Mouse (Mus musculus) embryonic facial prominence, embryonic 13.5 days (tissue): ENCODE measurements at regions not wholly inside any gene's neighbourhood (a gene's known extent, or its start where the extent isn't known, plus 50 kb on each side); places are given as distances from the start of the nearest gene placed in this dataset.
"Not testable (repeated sequence)": the region's sequence is repeated elsewhere in the genome, so short reads cannot be mapped to it uniquely, and the experiment has no call there.

Source experiments
- ATAC-seq: fragments of 200-750 bp; cut with Nextera tagmentation; 2 replicates; pipeline ENCODE4 v1.8.0; 2017; ENCODE audit warnings: low read depth; ENCODE audit not compliant: insufficient number of reproducible peaks, insufficient read depth, low FRiP score, low TSS enrichment
- H3K27ac ChIP-seq: fragments of 300-500 bp; sonication (generic); 2 replicates; pipeline ENCODE4 v1.5.1; 2015; ENCODE audit warnings: moderate library complexity, mild to moderate bottlenecking, inconsistent platforms
- H3K27me3 ChIP-seq: fragments of 300-500 bp; sonication (generic); 2 replicates; pipeline ENCODE4 v1.6.1; 2015; ENCODE audit warnings: mild to moderate bottlenecking, inconsistent platforms
- H3K36me3 ChIP-seq: fragments of 300-500 bp; sonication (generic); 2 replicates; pipeline ENCODE4 v1.6.1; 2015; ENCODE audit warnings: mild to moderate bottlenecking, inconsistent platforms
- H3K4me1 ChIP-seq: fragments of 300-500 bp; sonication (generic); 2 replicates; pipeline ENCODE4 v1.6.1; 2015; ENCODE audit warnings: inconsistent platforms
- H3K4me2 ChIP-seq: fragments of 300-500 bp; sonication (generic); 2 replicates; pipeline ENCODE4 v1.6.1; 2015; ENCODE audit warnings: moderate library complexity, mild to moderate bottlenecking, inconsistent platforms
- H3K4me3 ChIP-seq: fragments of 300-500 bp; sonication (generic); 2 replicates; pipeline ENCODE4 v1.5.1; 2015; ENCODE audit warnings: mild to moderate bottlenecking, inconsistent platforms
- H3K9ac ChIP-seq: fragments of 300-500 bp; sonication (generic); 2 replicates; pipeline ENCODE4 v1.6.1; 2015; ENCODE audit warnings: mild to moderate bottlenecking, inconsistent platforms
- H3K9me3 ChIP-seq: fragments of 300-500 bp; sonication (generic); 2 replicates; pipeline ENCODE4 v1.6.1; 2016; ENCODE audit warnings: inconsistent platforms
- WGBS: fragments of 180-500 bp; shearing (Covaris S2); methylation state at CpG from one replicate; pipeline ENCODE4 v1.1.7; 2015; ENCODE audit warnings: mixed read lengths; 5-methylcytosine and 5-hydroxymethylcytosine counted together

- no peak overlapping the region for H3K4me2 ChIP-seq
These were observed 186.5 kb upstream of the Phyhipl start for GRCm38 (mm10) chr10:70842176-70842838.

GRCm38 (mm10) chr10:70841179-70841578 lies 185.4 kb upstream of the Phyhipl start:
- WGBS, result 89% methylated on average over 2 of the region's 2 CpGs
- not testable (repeated sequence) for H3K36me3 ChIP-seq, H3K4me3 ChIP-seq, ATAC-seq, H3K4me1 ChIP-seq, H3K27ac ChIP-seq, H3K27me3 ChIP-seq, H3K9ac ChIP-seq, H3K4me2 ChIP-seq
- peaks cover 11% of the 10 kb centered on the region; the same call in 1 of the 2 replicates for H3K9me3 ChIP-seq

More at GRCm38 (mm10) chr10:70842176-70842838, 186.5 kb upstream of the Phyhipl start:
- Histone ChIP-seq H3K4me1 (no peaks in the 10 kb centered on the region), H3K27me3 (no peaks in the 10 kb centered on the region), H3K9me3 (peaks cover 9% of the 10 kb centered on the region; the same call in 1 of the 2 replicates), H3K4me3 (no peak overlapping the region), H3K27ac (no peak overlapping the region), H3K9ac (no peak overlapping the region), H3K36me3 (no peaks in the 10 kb centered on the region)
- ATAC-seq, result no peak
- WGBS, result 86% methylated on average over 4 of the region's 4 CpGs

- H3K36me3 ChIP-seq, result no peaks in the 10 kb centered on the region
- H3K9me3 ChIP-seq, result peaks cover 11% of the 10 kb centered on the region; the same call in 1 of the 2 replicates
- no peak overlapping the region for H3K9ac ChIP-seq
- H3K4me1 ChIP-seq, result no peaks in the 10 kb centered on the region
- WGBS, result 83% methylated on average over 4 of the region's 4 CpGs
- no peak overlapping the region for H3K27ac ChIP-seq
- H3K27me3 ChIP-seq, result no peaks in the 10 kb centered on the region
- H3K4me2 ChIP-seq, result no peak overlapping the region
- ATAC-seq, result no peak
- no peak overlapping the region for H3K4me3 ChIP-seq
These were observed 182.4 kb upstream of the Phyhipl start for GRCm38 (mm10) chr10:70838147-70838546.

- H3K4me1 ChIP-seq, result no peaks in the 10 kb centered on the region
- H3K9ac ChIP-seq, result no peak overlapping the region
- H3K36me3 ChIP-seq, result no peaks in the 10 kb centered on the region
- no peak overlapping the region for H3K4me3 ChIP-seq
- H3K27me3 ChIP-seq, result no peaks in the 10 kb centered on the region
- ATAC-seq, result no peak
- H3K4me2 ChIP-seq, result no peak overlapping the region
- H3K27ac ChIP-seq, result no peak overlapping the region
- H3K9me3 ChIP-seq, result peaks cover 11% of the 10 kb centered on the region; the same call in 1 of the 2 replicates
- WGBS, result 83% methylated on average over 6 of the region's 6 CpGs
These were observed 181.6 kb upstream of the Phyhipl start for GRCm38 (mm10) chr10:70837326-70837725.

- peaks cover 5% of the 10 kb centered on the region; the same call in 1 of the 2 replicates for H3K9me3 ChIP-seq
- ATAC-seq, result no peak
- H3K27me3 ChIP-seq, result no peaks in the 10 kb centered on the region
- whole genome bisulfite sequencing, result 58% methylated on average over 4 of the region's 4 CpGs
- H3K4me1 ChIP-seq, result no peaks in the 10 kb centered on the region
- no peak overlapping the region for H3K9ac ChIP-seq
- no peak overlapping the region for H3K27ac ChIP-seq
- no peak overlapping the region for H3K4me2 ChIP-seq
- H3K36me3 ChIP-seq, result no peaks in the 10 kb centered on the region
- no peak overlapping the region for H3K4me3 ChIP-seq
These were observed 176.9 kb upstream of the Phyhipl start for GRCm38 (mm10) chr10:70832616-70833015.

GRCm38 (mm10) chr10:70828217-70828616 lies 172.5 kb upstream of the Phyhipl start:
- Histone ChIP-seq H3K27me3 (no peaks in the 10 kb centered on the region), H3K4me2 (no peak overlapping the region), H3K9me3 (no peaks in the 10 kb centered on the region), H3K27ac (no peak overlapping the region), H3K9ac (no peak overlapping the region), H3K4me1 (no peaks in the 10 kb centered on the region), H3K36me3 (no peaks in the 10 kb centered on the region), H3K4me3 (no peak overlapping the region)
- ATAC-seq, result no peak
- WGBS, result 40% methylated on average over 4 of the region's 4 CpGs

- WGBS, result 97% methylated on average over 2 of the region's 2 CpGs
- not testable (repeated sequence) for H3K4me3 ChIP-seq, H3K27ac ChIP-seq, ATAC-seq, H3K36me3 ChIP-seq, H3K27me3 ChIP-seq, H3K9ac ChIP-seq, H3K9me3 ChIP-seq, H3K4me2 ChIP-seq, H3K4me1 ChIP-seq
These were observed 171.8 kb upstream of the Phyhipl start for GRCm38 (mm10) chr10:70827522-70827921.

- Histone ChIP-seq H3K9me3 (no peaks in the 10 kb centered on the region), H3K36me3 (no peaks in the 10 kb centered on the region), H3K27me3 (no peaks in the 10 kb centered on the region), H3K4me1 (no peaks in the 10 kb centered on the region), H3K4me3 (no peak overlapping the region), H3K27ac (no peak overlapping the region), H3K4me2 (no peak overlapping the region), H3K9ac (no peak overlapping the region)
- WGBS, result 89% methylated on average over 7 of the region's 7 CpGs
- ATAC-seq, result no peak
These were observed 170.9 kb upstream of the Phyhipl start for GRCm38 (mm10) chr10:70826706-70827105.

GRCm38 (mm10) chr10:70825451-70825850 lies 169.7 kb upstream of the Phyhipl start:
- H3K4me1 ChIP-seq, result no peaks in the 10 kb centered on the region
- H3K27me3 ChIP-seq, result no peaks in the 10 kb centered on the region
- no peak overlapping the region for H3K9ac ChIP-seq
- no peak overlapping the region for H3K4me3 ChIP-seq
- H3K4me2 ChIP-seq, result no peak overlapping the region
- WGBS, result 68% methylated on average over 4 of the region's 4 CpGs
- no peaks in the 10 kb centered on the region for H3K36me3 ChIP-seq
- H3K9me3 ChIP-seq, result no peaks in the 10 kb centered on the region
- ATAC-seq, result no peak
- H3K27ac ChIP-seq, result no peak overlapping the region

- no peak overlapping the region for H3K4me2 ChIP-seq
- H3K36me3 ChIP-seq, result no peaks in the 10 kb centered on the region
- no peak overlapping the region for H3K9ac ChIP-seq
- no peak for ATAC-seq
- 86% methylated on average over 5 of the region's 5 CpGs for WGBS
- no peaks in the 10 kb centered on the region for H3K4me1 ChIP-seq
- H3K27ac ChIP-seq, result no peak overlapping the region
- H3K27me3 ChIP-seq, result no peaks in the 10 kb centered on the region
- no peak overlapping the region for H3K4me3 ChIP-seq
- H3K9me3 ChIP-seq, result no peaks in the 10 kb centered on the region
These were observed 168.7 kb upstream of the Phyhipl start for GRCm38 (mm10) chr10:70824461-70824860.

- no peak for ATAC-seq
- Histone ChIP-seq H3K4me3 (no peak overlapping the region), H3K27ac (no peak overlapping the region), H3K4me2 (no peak overlapping the region), H3K27me3 (no peaks in the 10 kb centered on the region), H3K36me3 (no peaks in the 10 kb centered on the region), H3K4me1 (no peaks in the 10 kb centered on the region), H3K9me3 (no peaks in the 10 kb centered on the region), H3K9ac (no peak overlapping the region)
- 72% methylated on average over 2 of the region's 2 CpGs for WGBS
These were observed 164.2 kb upstream of the Phyhipl start for GRCm38 (mm10) chr10:70819951-70820350.

- Histone ChIP-seq H3K4me3 (no peak overlapping the region), H3K4me1 (no peaks in the 10 kb centered on the region; the same call in 1 of the 2 replicates), H3K4me2 (no peak overlapping the region), H3K27me3 (no peaks in the 10 kb centered on the region), H3K36me3 (no peaks in the 10 kb centered on the region), H3K9me3 (0 out of 2 replicates have a peak, but pooled peaks cover 2% of the 10 kb centered on the region), H3K27ac (no peak overlapping the region), H3K9ac (no peak overlapping the region)
- no peak for ATAC-seq
- WGBS, result 63% methylated on average over 15 of the region's 15 CpGs
These were observed 158.8 kb upstream of the Phyhipl start for GRCm38 (mm10) chr10:70814354-70815131.
